Mouse (Mus musculus) gastrocnemius, postnatal 14 days (tissue): ENCODE measurements around the gene Maml2. TPM values are rescaled to one million over a fixed set of nuclear protein-coding genes. Genes with fewer than 3 reads are reported as not detected.

ENCODE experiments used
- DNase-seq: peaks from one replicate; pipeline ENCODE4 v3.0.0; 2021; ENCODE audit warnings: mixed read lengths
- intact Hi-C: fragments of 180-260 bp; cut with DNase I; formaldehyde crosslinking; loops from one replicate; pipeline ENCODE4 v1.15.1; 2025; ENCODE audit warnings: low total_unique reads
- total RNA-seq, 2 experiments: library from RNA; stranded (reverse); gene quantifications; 2 replicates each; pipeline ENCODE4 v1.2.3; 2021

Maml2 gene
- total RNA-seq, 2 experiments from 2014 or later: 3.9 to 4.9 TPM

DNA sequence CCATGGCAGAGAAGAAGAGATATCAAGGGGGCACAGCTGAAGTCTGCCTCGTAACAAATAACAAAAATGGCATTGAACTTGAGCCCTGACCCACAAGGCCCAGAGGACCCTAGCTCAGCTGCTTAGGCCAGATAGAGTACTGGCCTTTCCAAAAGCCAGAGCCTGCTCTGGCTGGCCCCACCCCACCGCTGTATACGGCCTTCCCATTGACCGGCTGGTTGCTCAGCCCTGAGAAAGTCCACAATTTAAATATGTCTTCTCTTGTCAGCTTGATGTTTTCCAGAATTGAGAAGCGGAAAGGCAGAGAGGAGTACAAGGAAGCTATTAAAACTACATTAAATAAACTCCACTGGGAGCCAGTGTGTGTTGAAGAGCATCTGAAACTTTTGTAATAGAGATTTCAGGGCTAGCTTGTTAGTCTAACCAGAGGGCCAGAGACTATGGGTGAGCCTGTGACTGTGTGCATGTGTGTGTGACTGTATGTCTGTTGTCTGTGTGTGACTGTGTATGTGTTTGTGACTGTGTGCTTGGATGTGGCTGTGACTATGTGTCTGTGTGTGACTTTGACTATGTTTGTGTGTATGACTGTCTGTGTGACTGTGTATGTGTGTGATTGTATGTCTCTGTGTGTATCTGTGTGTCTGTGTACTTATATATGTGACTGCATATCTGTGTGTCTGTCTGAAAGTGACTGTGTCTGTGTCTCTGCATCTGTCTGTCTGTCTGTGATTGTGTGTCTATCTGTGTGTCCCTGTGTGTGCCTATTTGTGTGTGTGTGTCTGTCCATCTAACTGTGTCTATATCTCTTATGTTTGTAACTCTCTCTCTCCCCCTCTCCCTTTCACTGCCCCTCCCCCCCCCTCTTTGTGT is 185.7 kb downstream of the Maml2 start:
- intact Hi-C loops: no loop called here
- no peak for DNase-seq

DNA sequence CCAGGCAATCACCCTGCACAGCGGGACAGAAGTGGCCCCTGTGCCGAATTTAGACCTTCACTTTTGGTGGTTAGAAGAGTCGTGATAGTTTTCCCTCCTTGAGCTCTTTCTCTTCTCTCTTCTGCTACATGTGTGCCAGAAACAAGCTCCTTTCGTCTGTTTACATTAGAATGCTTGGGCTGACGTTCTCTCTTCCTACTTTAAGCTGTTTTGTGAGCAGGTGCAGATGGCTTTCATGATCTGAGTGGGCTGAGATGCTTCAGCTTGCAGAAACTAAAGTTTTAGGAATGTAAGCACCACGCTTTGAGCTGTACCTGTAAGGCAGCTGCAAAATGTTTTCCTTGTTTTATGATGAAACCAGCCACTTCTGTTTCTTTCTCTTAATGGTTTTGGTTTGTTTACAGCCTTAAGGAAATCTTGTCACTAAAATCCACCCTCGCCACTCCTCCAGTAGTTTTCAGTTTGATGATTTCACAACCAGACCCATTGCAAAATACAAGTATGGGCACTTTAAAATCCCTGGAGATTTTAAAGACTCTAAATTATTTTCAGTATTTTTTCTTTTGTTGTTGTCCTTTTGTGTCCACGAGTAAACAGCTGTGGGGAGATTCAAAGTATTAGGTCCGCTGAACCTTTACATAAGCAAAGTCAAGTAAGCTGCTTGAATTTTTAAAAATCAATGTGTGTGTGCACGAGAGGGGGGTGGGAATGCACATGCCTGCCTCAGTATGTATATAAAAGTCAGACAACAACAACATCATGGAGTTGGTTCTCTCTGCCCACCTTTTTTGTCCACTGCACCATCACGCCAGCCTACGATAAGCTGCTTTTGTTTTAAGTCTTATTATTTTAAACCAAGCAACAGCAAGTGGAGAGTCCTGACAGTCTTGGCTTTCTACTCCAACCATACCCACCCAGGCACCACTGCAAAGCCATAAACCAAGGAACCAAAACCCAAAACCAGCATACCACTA is 186.8 kb downstream of the Maml2 start:
- intact Hi-C loops: no loop called here
- no peak for DNase-seq

DNA sequence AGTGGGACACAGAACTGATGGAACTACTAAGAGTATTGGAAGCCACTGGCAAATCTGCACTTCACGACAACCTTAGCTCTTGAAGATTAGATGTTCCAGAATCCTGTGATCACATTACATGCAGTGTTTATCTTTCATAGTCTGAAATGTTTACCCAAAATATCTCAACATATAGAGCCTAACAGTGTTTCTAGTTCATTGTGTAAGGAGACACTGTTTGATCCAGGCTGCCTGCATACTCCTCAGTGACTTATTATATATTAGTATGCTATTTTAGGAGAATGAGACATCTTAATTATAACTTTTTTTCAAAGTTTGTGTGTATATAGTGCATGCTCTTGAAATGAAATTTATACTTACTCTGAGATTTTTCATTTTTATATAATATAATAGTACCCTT is 188.2 kb downstream of the Maml2 start:
- DNase-seq: no peak
- intact Hi-C loops: no loop called here

GRCm38 (mm10) chr9:13491107-13491506 is 193.3 kb downstream of the Maml2 start:
- intact Hi-C loops: no loop called here
- no peak for DNase-seq

DNA sequence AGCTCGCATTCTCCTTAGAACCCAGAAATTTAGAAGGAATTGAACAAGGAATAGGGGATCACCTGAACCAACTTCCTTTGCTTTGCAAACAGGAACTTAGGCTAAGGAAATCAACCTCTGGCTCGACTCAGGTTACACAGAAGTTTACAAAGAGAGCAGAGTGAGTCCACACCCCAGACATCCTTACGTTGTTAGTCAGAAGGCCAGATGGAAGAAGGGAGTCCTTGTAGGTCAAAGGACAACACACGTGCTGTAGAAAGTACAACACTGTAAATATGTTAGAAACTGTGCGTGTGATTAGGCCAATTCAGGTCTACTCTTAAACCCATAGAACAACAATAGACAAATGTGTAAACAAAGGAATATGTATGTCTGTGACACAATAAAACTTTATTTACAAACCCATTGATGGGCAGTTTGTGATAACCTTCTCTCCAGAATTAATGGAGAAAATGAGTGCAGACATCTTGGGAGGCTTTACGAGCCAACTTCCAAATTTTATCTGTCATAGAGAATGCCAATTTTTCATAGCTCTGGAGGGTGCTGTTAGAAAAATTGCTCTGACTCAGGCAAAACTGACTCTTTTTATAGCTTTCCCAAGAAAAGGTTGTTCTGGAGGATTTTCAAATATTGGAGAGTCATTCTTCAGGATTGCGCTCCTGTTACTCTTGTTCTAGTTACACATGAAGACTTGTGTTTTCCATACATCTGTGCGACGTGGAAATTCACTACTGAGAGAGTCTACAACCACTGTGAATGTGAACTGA is 194.3 kb downstream of the Maml2 start:
- no peak for DNase-seq
- intact Hi-C loops: no loop called here

DNA sequence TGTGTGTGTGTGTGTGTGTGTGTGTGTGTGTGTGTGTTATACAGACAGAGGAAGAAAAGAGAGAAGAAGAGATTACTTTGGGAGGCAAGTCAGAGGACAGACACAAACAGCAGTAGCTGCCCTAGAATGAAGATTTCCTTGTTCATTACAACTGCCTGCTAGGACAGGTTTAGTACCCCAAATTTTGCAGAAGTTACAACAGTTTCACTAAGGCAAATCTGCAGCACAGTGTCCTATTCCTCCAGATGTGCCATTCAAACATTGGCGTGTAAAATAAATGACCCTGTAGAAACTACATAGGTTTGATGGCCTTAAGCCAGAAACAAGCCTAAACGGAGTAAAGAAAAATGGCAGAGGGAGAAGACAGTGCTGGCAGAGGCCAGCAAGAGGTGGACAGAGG is 195.1 kb downstream of the Maml2 start:
- DNase-seq: no peak
- intact Hi-C loops: no loop called here

- intact Hi-C loops: no loop called here
Measured at GRCm38 (mm10) chr9:13493746-13494145, 196.0 kb downstream of the Maml2 start.

DNA sequence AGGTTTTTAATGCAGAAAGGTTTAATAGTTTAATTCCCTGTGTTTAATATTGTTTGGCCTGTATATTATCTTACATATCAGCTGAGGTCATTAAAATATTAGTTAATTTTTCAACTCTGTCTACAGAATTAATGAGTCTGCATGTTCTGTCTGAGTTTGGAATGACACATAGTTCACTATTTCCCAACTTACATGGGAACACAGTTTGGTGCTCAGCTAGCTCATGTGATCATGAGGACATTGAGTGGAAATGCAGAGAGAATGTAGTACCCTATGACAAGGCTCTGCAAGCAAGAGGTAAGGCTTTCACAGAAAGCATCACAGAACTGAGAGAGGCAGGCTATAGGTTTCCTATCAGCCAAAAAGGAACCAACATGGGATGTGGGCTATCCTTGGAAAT is 197.8 kb downstream of the Maml2 start:
- DNase-seq: no peak

More at GRCm38 (mm10) chr9:13493746-13494145, 196.0 kb downstream of the Maml2 start:
- DNase-seq: no peak

GRCm38 (mm10) chr9:13497016-13497415 is 199.3 kb downstream of the Maml2 start:
- DNase-seq: no peak
- intact Hi-C loops: no loop called here

More for the DNA sequence above, 197.8 kb downstream of the Maml2 start:
- intact Hi-C loops: no loop called here

DNA sequence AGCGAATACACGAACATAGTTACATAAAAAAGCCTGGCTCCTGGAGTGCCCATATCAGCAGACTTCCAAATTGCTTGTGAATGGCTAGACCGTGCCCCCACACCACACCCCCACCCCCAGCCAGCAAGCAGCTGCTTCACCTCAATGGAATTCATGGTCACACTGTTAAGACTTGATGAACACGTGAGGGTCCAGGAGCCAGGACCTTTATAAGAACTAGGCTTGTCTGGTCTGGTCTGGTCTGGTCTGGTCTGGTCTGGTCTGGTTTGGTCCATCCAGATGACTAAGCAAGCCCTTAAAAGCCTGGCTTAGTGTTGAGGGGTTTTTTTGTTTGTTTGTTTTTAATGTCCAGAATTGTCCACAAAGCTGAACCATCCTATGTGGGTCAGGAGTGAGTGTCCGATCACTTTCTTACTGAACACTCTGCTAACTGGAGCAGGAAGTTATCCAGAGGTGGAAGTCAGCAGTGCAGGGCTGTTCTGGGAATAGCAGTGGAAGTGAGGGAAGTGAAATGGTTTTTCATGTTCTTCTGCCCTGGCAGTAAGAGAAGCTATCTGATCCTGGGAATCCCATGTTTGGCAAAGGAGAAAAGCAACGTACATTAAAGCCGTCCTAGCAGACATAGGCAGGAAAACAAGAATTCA is 200.1 kb downstream of the Maml2 start:
- no peak for DNase-seq
- intact Hi-C loops: no loop called here

DNA sequence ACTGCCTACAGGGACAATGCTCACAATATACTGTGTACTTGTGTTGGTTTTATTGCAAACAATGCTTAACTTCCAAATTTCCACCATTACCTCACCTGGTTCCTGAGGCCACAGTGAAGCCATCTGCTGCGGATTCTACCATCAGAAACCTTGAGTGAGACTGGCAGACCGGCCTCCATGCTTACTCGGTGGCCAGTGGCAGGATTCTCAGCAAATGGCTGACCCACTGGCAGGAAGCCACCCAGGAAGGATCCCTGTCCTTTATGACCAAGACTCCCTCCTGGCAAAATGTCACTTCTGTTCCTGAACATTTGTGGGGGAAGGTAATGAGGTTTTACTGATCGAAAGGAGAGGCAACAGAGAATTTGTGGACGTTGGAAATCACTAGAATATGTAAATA is 202.3 kb downstream of the Maml2 start:
- DNase-seq: no peak
- intact Hi-C loops: no loop called here

DNA sequence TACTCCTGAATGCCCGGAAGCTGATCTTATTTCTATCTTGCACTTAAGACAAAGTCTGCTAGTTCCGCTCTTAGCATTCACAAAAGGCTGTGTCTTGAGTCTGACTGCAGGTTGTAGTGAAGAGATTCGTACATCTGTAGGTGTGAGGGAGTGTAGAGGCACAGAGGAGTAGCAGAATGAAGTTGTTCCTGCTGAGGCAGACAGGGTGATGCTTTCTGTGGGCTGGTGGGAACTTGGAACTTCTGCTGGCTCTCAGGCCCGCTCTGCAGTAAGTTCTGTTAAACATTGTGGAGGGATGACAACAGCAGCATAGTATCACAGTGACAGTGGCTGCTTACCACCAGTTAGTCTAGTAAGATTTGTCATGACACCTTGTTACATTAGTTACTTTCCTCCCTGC is 207.3 kb downstream of the Maml2 start:
- intact Hi-C loops: no loop called here
- no peak for DNase-seq

GRCm38 (mm10) chr9:13506956-13507821 is 209.4 kb downstream of the Maml2 start:
- DNase-seq: no peak
- intact Hi-C loops: no loop called here

- intact Hi-C loops: no loop called here
- no peak for DNase-seq
Measured at GRCm38 (mm10) chr9:13507822-13508188, 210.0 kb downstream of the Maml2 start.

- intact Hi-C loops: no loop called here
- no peak for DNase-seq
Measured at GRCm38 (mm10) chr9:13509751-13510150, 212.0 kb downstream of the Maml2 start.

- intact Hi-C loops: no loop called here
- DNase-seq: peak; percentile 74
Measured at GRCm38 (mm10) chr9:13510621-13511369, 213.0 kb downstream of the Maml2 start.

GRCm38 (mm10) chr9:13513135-13513534 is 215.4 kb downstream of the Maml2 start:
- intact Hi-C loops: no loop called here
- no peak for DNase-seq

GRCm38 (mm10) chr9:13514435-13514834 is 216.7 kb downstream of the Maml2 start:
- intact Hi-C loops: no loop called here
- no peak for DNase-seq
